Mouse (Mus musculus): ENCODE measurements around the gene Leng1. TPM values are rescaled to one million over a fixed set of nuclear protein-coding genes. Genes with fewer than 3 reads are reported as not detected.

Gene Leng1
- polyA plus RNA-seq, 1 experiment from 2014 or later, result 17.0 TPM

GRCm38 (mm10) chr7:3617242-3617995, 48.2 kb downstream of the Leng1 start, which contains the start of gene Ndufa3:
TSS of gene Ndufa3 (plus strand) at chr7:3617373.
- Histone ChIP-seq H3K27me3 (replicated peaks) (no peaks in the 10 kb centered on the region), H3K4me3 (peak within 1 kb of the TSS; percentile 78), H3K4me2 (peak within 1 kb of the TSS; percentile 72), H3K9ac (peak within 1 kb of the TSS; percentile 86), H3K4me1 (peaks cover 12% of the 10 kb centered on the region), H3K36me3 (peaks cover 37% of the 10 kb centered on the region), H3K27ac (replicated peaks) (peak within 1 kb of the TSS; percentile 79), H3K9me3 (no peaks in the 10 kb centered on the region)
- 2% methylated on average over 32 of the region's 32 CpGs for WGBS
- peak; percentile 82 for ATAC-seq (ENCODE audit: extremely low read depth, insufficient number of reproducible peaks, low FRiP score, low TSS enrichment)

- peak overlapping the region; percentile 72 for H3K4me2 ChIP-seq
- 35% methylated on average over 6 of the region's 6 CpGs for WGBS
- no peak for ATAC-seq (ENCODE audit: extremely low read depth, insufficient number of reproducible peaks, low FRiP score, low TSS enrichment)
Observed at GRCm38 (mm10) chr7:3616389-3617241, 49.0 kb downstream of the Leng1 start.

GRCm38 (mm10) chr7:3616057-3616388, 49.6 kb downstream of the Leng1 start, which contains the start of gene Oscar:
TSS of gene Oscar (minus strand) at chr7:3616157.
- Histone ChIP-seq H3K4me2 (peak within 1 kb of the TSS; percentile 72), H3K4me3 (peak within 1 kb of the TSS; percentile 78), H3K4me1 (peaks cover 12% of the 10 kb centered on the region), H3K27ac (replicated peaks) (no peak within 1 kb of the TSS), H3K9ac (no peak within 1 kb of the TSS; the same call in 1 of the 2 replicates), H3K9me3 (no peaks in the 10 kb centered on the region), H3K36me3 (peaks cover 24% of the 10 kb centered on the region), H3K27me3 (replicated peaks) (no peaks in the 10 kb centered on the region)
- ATAC-seq (ENCODE audit: extremely low read depth, insufficient number of reproducible peaks, low FRiP score, low TSS enrichment), result no peak
- 74% methylated on average over 4 of the region's 4 CpGs for WGBS

More at GRCm38 (mm10) chr7:3616389-3617241, 49.0 kb downstream of the Leng1 start:
- Histone ChIP-seq H3K4me3 (peak overlapping the region; percentile 78), H3K27me3 (replicated peaks) (no peaks in the 10 kb centered on the region), H3K9me3 (no peaks in the 10 kb centered on the region), H3K27ac (replicated peaks) (no peak overlapping the region), H3K4me1 (peaks cover 12% of the 10 kb centered on the region), H3K9ac (no peak overlapping the region; the same call in 1 of the 2 replicates), H3K36me3 (peaks cover 29% of the 10 kb centered on the region)

GRCm38 (mm10) chr7:3614021-3614420, 51.6 kb downstream of the Leng1 start:
- WGBS, result 66% methylated on average over 3 of the region's 3 CpGs
- Histone ChIP-seq H3K27me3 (replicated peaks) (no peaks in the 10 kb centered on the region), H3K9me3 (no peaks in the 10 kb centered on the region), H3K9ac (no peak overlapping the region), H3K36me3 (peaks cover 4% of the 10 kb centered on the region), H3K4me3 (no peak overlapping the region), H3K4me2 (no peak overlapping the region), H3K27ac (replicated peaks) (no peak overlapping the region), H3K4me1 (peaks cover 12% of the 10 kb centered on the region)
- no peak for ATAC-seq (ENCODE audit: extremely low read depth, insufficient number of reproducible peaks, low FRiP score, low TSS enrichment)

GRCm38 (mm10) chr7:3611006-3611405, 54.6 kb downstream of the Leng1 start:
- Histone ChIP-seq H3K4me1 (no peaks in the 10 kb centered on the region), H3K4me3 (no peak overlapping the region), H3K27me3 (replicated peaks) (no peaks in the 10 kb centered on the region), H3K4me2 (no peak overlapping the region), H3K27ac (replicated peaks) (no peak overlapping the region), H3K36me3 (no peaks in the 10 kb centered on the region), H3K9ac (no peak overlapping the region), H3K9me3 (no peaks in the 10 kb centered on the region)
- ATAC-seq (ENCODE audit: extremely low read depth, insufficient number of reproducible peaks, low FRiP score, low TSS enrichment), result no peak
- 86% methylated on average over 13 of the region's 13 CpGs for WGBS

GRCm38 (mm10) chr7:3610437-3610836, 55.2 kb downstream of the Leng1 start:
- Histone ChIP-seq H3K9ac (no peak overlapping the region), H3K4me3 (no peak overlapping the region), H3K9me3 (no peaks in the 10 kb centered on the region), H3K27me3 (replicated peaks) (no peaks in the 10 kb centered on the region), H3K27ac (replicated peaks) (no peak overlapping the region), H3K4me1 (no peaks in the 10 kb centered on the region), H3K4me2 (no peak overlapping the region), H3K36me3 (no peaks in the 10 kb centered on the region)
- no peak for ATAC-seq (ENCODE audit: extremely low read depth, insufficient number of reproducible peaks, low FRiP score, low TSS enrichment)
- 73% methylated on average over 3 of the region's 3 CpGs for WGBS

Small RNAs within 50 kb of the gene (microRNA-seq; reads per million reads assigned to microRNA genes)
- 3.7 reads per million, percentile 15 among the genes with 10 or more reads in this experiment for gene Mir3572

Other genes with a start within 250 kb of the Leng1 start
- 16.8 and 18.3 TPM in 2 replicates for gene Cacng6, start 241.6 kb downstream of the Leng1 start, polyA plus RNA-seq (2015; fragmentation: Nextera tagmentation; extraction: Ambion mirVana)
- gene Tarm1, start 163.2 kb downstream of the Leng1 start, polyA plus RNA-seq (2015; fragmentation: Nextera tagmentation; extraction: Ambion mirVana), result not detected in 2 replicates
- gene Oscar, start 49.7 kb downstream of the Leng1 start, polyA plus RNA-seq (2015; fragmentation: Nextera tagmentation; extraction: Ambion mirVana), result 0.15 TPM in 1 of 2 replicates, not detected in the other
- gene Ndufa3, start 48.5 kb downstream of the Leng1 start, polyA plus RNA-seq (2015; fragmentation: Nextera tagmentation; extraction: Ambion mirVana), result 703 and 780 TPM in 2 replicates
- 13.5 and 15.1 TPM in 2 replicates for gene Tfpt, start 35.9 kb downstream of the Leng1 start, polyA plus RNA-seq (2015; fragmentation: Nextera tagmentation; extraction: Ambion mirVana)
- 60.9 and 69.9 TPM in 2 replicates for gene Prpf31, start 35.9 kb downstream of the Leng1 start, polyA plus RNA-seq (2015; fragmentation: Nextera tagmentation; extraction: Ambion mirVana)
- 31.1 and 33.3 TPM in 2 replicates for gene Cnot3, start 20.6 kb downstream of the Leng1 start, polyA plus RNA-seq (2015; fragmentation: Nextera tagmentation; extraction: Ambion mirVana)
- 4.0 and 4.6 TPM in 2 replicates for gene Tmc4, start 11.7 kb upstream of the Leng1 start, polyA plus RNA-seq (2015; fragmentation: Nextera tagmentation; extraction: Ambion mirVana)
- 194 and 226 TPM in 2 replicates for gene Tsen34, start 27.0 kb upstream of the Leng1 start, polyA plus RNA-seq (2015; fragmentation: Nextera tagmentation; extraction: Ambion mirVana)
- 35.5 and 40.7 TPM in 2 replicates for gene Mboat7, start 27.7 kb upstream of the Leng1 start, polyA plus RNA-seq (2015; fragmentation: Nextera tagmentation; extraction: Ambion mirVana)
- gene Rps9, start 38.2 kb upstream of the Leng1 start, polyA plus RNA-seq (2015; fragmentation: Nextera tagmentation; extraction: Ambion mirVana), result 844 and 931 TPM in 2 replicates
- gene Pirb, start 54.6 kb upstream of the Leng1 start, polyA plus RNA-seq (2015; fragmentation: Nextera tagmentation; extraction: Ambion mirVana), result 0.27 and 0.32 TPM in 2 replicates
- not detected in 2 replicates for gene Gm15448, start 159.8 kb upstream of the Leng1 start, polyA plus RNA-seq (2015; fragmentation: Nextera tagmentation; extraction: Ambion mirVana)
- 0.10 TPM in 1 of 2 replicates, not detected in the other for gene Pira2, start 179.2 kb upstream of the Leng1 start, polyA plus RNA-seq (2015; fragmentation: Nextera tagmentation; extraction: Ambion mirVana)
- not detected in 2 replicates for gene Gm14548, start 232.3 kb upstream of the Leng1 start, polyA plus RNA-seq (2015; fragmentation: Nextera tagmentation; extraction: Ambion mirVana)
- 0.08 TPM in 1 of 2 replicates, not detected in the other for gene Lilra6, start 249.7 kb upstream of the Leng1 start, polyA plus RNA-seq (2015; fragmentation: Nextera tagmentation; extraction: Ambion mirVana)

All from heart, embryonic 13.5 days (tissue).